Mouse (Mus musculus): ENCODE data around the gene Pcdh9. TPM values are rescaled to one million over a fixed set of nuclear protein-coding genes. Genes with fewer than 3 reads are reported as not detected.

Pcdh9 gene
- total RNA-seq, 2 experiments from 2014 or later, result 2.5 TPM

- intact Hi-C loops (cut with DNase I), result no loop called here
- no peak for DNase-seq
Observed at GRCm38 (mm10) chr14:93585432-93586024, 305.0 kb downstream of the Pcdh9 start.

GRCm38 (mm10) chr14:93564361-93564760 lies 326.1 kb downstream of the Pcdh9 start:
- DNase-seq, result no peak
- intact Hi-C loops (cut with DNase I), result no loop called here

- intact Hi-C loops (cut with DNase I), result no loop called here
- DNase-seq, result no peak
Observed at GRCm38 (mm10) chr14:93561577-93561976, 328.9 kb downstream of the Pcdh9 start.

GRCm38 (mm10) chr14:93553771-93554170 lies 336.7 kb downstream of the Pcdh9 start:
- intact Hi-C loops (cut with DNase I), result no loop called here

GRCm38 (mm10) chr14:93545575-93545974 lies 344.9 kb downstream of the Pcdh9 start:
- intact Hi-C loops (cut with DNase I), result no loop called here
- DNase-seq, result no peak

More at GRCm38 (mm10) chr14:93553771-93554170, 336.7 kb downstream of the Pcdh9 start:
- no peak for DNase-seq

GRCm38 (mm10) chr14:93543970-93544627 lies 346.4 kb downstream of the Pcdh9 start:
- intact Hi-C loops (cut with DNase I), result no loop called here
- DNase-seq, result peak in 1 of 2 experiments; percentile 8

GRCm38 (mm10) chr14:93543561-93543960 lies 346.9 kb downstream of the Pcdh9 start:
- intact Hi-C loops (cut with DNase I), result no loop called here
- DNase-seq, result peak; percentile 10 to 33

- no peak for DNase-seq
- intact Hi-C loops (cut with DNase I), result no loop called here
Observed at GRCm38 (mm10) chr14:93534928-93535327, 355.6 kb downstream of the Pcdh9 start.

- DNase-seq, result no peak
- intact Hi-C loops (cut with DNase I), result no loop called here
Observed at GRCm38 (mm10) chr14:93523430-93523829, 367.0 kb downstream of the Pcdh9 start.

- intact Hi-C loops (cut with DNase I), result no loop called here
- no peak for DNase-seq
Observed at GRCm38 (mm10) chr14:93520166-93520565, 370.3 kb downstream of the Pcdh9 start.

- no peak for DNase-seq
Observed at GRCm38 (mm10) chr14:93516679-93517078, 373.8 kb downstream of the Pcdh9 start.

GRCm38 (mm10) chr14:93506107-93506506 lies 384.4 kb downstream of the Pcdh9 start:
- no peak for DNase-seq
- intact Hi-C loops (cut with DNase I), result no loop called here

More at GRCm38 (mm10) chr14:93516679-93517078, 373.8 kb downstream of the Pcdh9 start:
- intact Hi-C loops (cut with DNase I), result no loop called here

- intact Hi-C loops (cut with DNase I), result no loop called here
- peak; percentile 71 to 81 for DNase-seq
Observed at GRCm38 (mm10) chr14:93498813-93499690, 391.4 kb downstream of the Pcdh9 start.

GRCm38 (mm10) chr14:93474991-93475390 lies 415.5 kb downstream of the Pcdh9 start:
- intact Hi-C loops (cut with DNase I), result no loop called here
- DNase-seq, result peak; percentile 42 to 49

GRCm38 (mm10) chr14:93472494-93472893 lies 418.0 kb downstream of the Pcdh9 start:
- intact Hi-C loops (cut with DNase I), result no loop called here

GRCm38 (mm10) chr14:93463360-93463892 lies 427.1 kb downstream of the Pcdh9 start:
- DNase-seq, result no peak
- intact Hi-C loops (cut with DNase I), result no loop called here

More at GRCm38 (mm10) chr14:93472494-93472893, 418.0 kb downstream of the Pcdh9 start:
- no peak for DNase-seq

- intact Hi-C loops (cut with DNase I), result no loop called here
- DNase-seq, result no peak
Observed at GRCm38 (mm10) chr14:93450930-93451665, 439.4 kb downstream of the Pcdh9 start.

- intact Hi-C loops (cut with DNase I), result no loop called here
- DNase-seq, result no peak
Observed at GRCm38 (mm10) chr14:93441852-93442251, 448.6 kb downstream of the Pcdh9 start.

- no peak for DNase-seq
- intact Hi-C loops (cut with DNase I), result no loop called here
Observed at GRCm38 (mm10) chr14:93437226-93437625, 453.3 kb downstream of the Pcdh9 start.

GRCm38 (mm10) chr14:93416752-93417151 lies 473.7 kb downstream of the Pcdh9 start:
- intact Hi-C loops (cut with DNase I), result no loop called here
- DNase-seq, result no peak

All from heart, postnatal 14 days (tissue).